Mouse (Mus musculus): ENCODE results near the gene Mmel1.

DNA sequence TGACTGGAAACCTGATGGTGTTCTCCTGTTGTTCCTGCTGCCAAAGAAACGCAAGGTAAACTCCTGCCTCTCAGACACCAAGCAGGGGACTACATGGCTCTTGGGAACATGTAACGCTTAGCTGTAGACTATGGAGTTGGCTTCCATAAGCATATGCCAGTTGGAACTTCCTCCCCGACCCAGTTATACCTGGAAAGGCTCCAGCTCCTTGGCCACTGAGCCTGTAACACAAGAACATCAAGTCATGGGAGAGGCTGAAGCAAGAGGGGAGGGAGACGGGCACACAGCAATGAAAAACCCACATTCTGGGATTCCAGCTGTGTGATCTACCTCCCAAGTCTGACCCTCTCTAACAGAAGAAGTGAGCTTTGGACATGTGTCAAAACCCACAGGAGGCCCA, 52.9 kb downstream of the Mmel1 start:
- TF ChIP-seq CTCF (IDR thresholded peaks at IDR 0.05; ENCODE audit: low read depth, low read length) (no peak), POLR2A (IDR thresholded peaks at IDR 0.05; ENCODE audit: borderline replicate concordance, low read depth, low read length) (no peak)

Measured in bone marrow macrophage, adult 2 months (primary cell).